In the genomic region with DNA sequence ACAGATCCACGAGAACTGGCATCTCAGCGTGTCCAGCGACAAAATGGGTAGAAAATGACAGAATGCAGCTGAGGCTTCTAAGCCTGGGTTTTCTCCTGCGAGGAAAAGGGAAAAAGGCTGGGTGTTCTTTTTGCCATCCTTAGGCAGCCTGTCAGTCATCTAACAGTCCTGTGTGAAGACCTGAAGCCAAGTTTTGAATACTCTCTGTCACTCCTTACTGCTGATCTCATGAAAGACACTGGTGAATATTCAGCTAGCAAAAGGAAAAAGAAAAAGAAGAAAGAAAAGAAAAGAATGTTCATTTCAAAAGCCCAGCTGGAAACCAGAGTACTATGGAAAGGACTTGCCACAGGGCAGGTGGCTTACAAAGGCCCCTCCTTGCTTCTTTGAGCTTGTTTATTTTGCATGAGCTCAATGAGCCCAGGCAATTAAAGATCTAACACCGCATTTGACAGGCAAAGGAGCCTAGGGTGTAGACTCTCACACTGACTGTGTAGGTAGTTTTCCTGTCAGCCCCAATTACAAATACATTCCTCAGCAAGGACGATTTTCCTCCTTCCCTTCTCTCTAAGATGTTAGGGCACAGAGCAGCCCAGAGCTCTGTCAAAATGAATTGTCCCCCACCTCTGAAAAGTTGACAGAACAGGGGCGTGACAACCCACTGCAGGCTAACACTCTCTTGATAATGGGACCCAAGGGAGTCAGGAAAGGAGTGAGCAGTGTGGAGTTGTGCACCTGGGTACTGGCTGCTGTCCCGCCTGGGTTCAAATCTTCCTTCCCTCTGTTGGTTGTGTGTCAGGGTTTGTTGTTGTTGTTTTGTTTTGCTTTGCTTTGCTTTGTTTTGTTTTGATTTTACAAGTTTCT, we compare ENCODE assay signal across 21 mouse cellular contexts.
A peak's percentile ranks its signal among the peaks of the same experiment; 100 is the strongest.
DNase-seq lines count a peak whose midpoint lies in the region; ATAC-seq and TF ChIP-seq lines count a peak whose summit lies in the region.
"Had no signal": no experiment of that assay in that cellular context is flagged by ENCODE, and none has a peak within 500 bp of the region (broad histone marks: within the 10 kb centered on the region; RNA-seq: fewer than 3 reads in every experiment).

No protein-coding gene starts in this region.

- ATAC-seq in forebrain, postnatal 0 days = no peak
- ATAC-seq in midbrain, embryonic 11.5 days (ENCODE audit: low FRiP score) = peak; percentile 75
- ATAC-seq in intestine, embryonic 15.5 days = no peak
- ATAC-seq: lung, postnatal 0 days had no signal

- H3K9me3 ChIP-seq in forebrain, embryonic 10.5 days = no peaks in the 10 kb centered on the region
- no peaks in the 10 kb centered on the region for H3K9me3 ChIP-seq in forebrain, postnatal 0 days (ENCODE audit: low read length)
- H3K9me3 ChIP-seq in embryonic facial prominence, embryonic 10.5 days = no peaks in the 10 kb centered on the region
- no peaks in the 10 kb centered on the region for H3K9me3 ChIP-seq in midbrain, embryonic 11.5 days (ENCODE audit: control insufficient read depth, low read length)
- H3K9me3 ChIP-seq in intestine, embryonic 15.5 days = no peaks in the 10 kb centered on the region
- H3K9me3 ChIP-seq: embryonic facial prominence, embryonic 13.5 days; heart, embryonic 13.5 days; limb, embryonic 13.5 days; liver, embryonic 15.5 days; neural tube, embryonic 15.5 days had no signal

- peak; percentile 39 for DNase-seq in forebrain, embryonic 10.5 days (ENCODE audit: extremely low spot score, low spot score)
- DNase-seq in forebrain, postnatal 0 days = no peak
- peak; percentile 85 for DNase-seq in R1 (ENCODE audit: low read depth, low spot score)
- DNase-seq in embryonic facial prominence, embryonic 10.5 days (ENCODE audit: low spot score) = peak; percentile 9
- DNase-seq in midbrain, embryonic 11.5 days (ENCODE audit: low spot score, missing footprints) = no peak
- no peak for DNase-seq in spleen, postnatal 14 days (ENCODE audit: low spot score in 2 of 2)
- DNase-seq in layer of hippocampus, adult 9-11 months = no peak
- DNase-seq: cerebellum, postnatal 10 days; heart, postnatal 36 days; kidney, adult 2 months; kidney, postnatal 4 days; thymus, adult 2 months had no signal

- 5% methylated on average over 8 of the region's 8 CpGs for WGBS in forebrain, embryonic 10.5 days
- WGBS in forebrain, postnatal 0 days = 5% methylated on average over 8 of the region's 8 CpGs
- WGBS in embryonic facial prominence, embryonic 10.5 days = 7% methylated on average over 8 of the region's 8 CpGs
- 6% methylated on average over 8 of the region's 8 CpGs for WGBS in midbrain, embryonic 11.5 days
- WGBS in intestine, embryonic 15.5 days = 12% methylated on average over 8 of the region's 8 CpGs

- no peak overlapping the region for H3K9ac ChIP-seq in forebrain, postnatal 0 days
- H3K9ac ChIP-seq in midbrain, embryonic 11.5 days (ENCODE audit: low read length) = no peak overlapping the region
- H3K9ac ChIP-seq in intestine, embryonic 15.5 days = no peak overlapping the region
- H3K9ac ChIP-seq: embryonic facial prominence, embryonic 13.5 days; heart, embryonic 13.5 days; limb, embryonic 13.5 days; liver, embryonic 15.5 days; neural tube, embryonic 15.5 days had no signal

- no peak overlapping the region for H3K4me2 ChIP-seq in forebrain, postnatal 0 days (ENCODE audit: low read depth)
- no peak overlapping the region for H3K4me2 ChIP-seq in midbrain, embryonic 11.5 days
- H3K4me2 ChIP-seq in intestine, embryonic 15.5 days (replicated peaks) = no peak overlapping the region
- H3K4me2 ChIP-seq: embryonic facial prominence, embryonic 13.5 days; heart, embryonic 13.5 days; limb, embryonic 13.5 days; liver, embryonic 15.5 days; neural tube, embryonic 15.5 days had no signal

- H3K36me3 ChIP-seq in forebrain, embryonic 10.5 days (replicated peaks) = no peaks in the 10 kb centered on the region
- no peaks in the 10 kb centered on the region for H3K36me3 ChIP-seq in forebrain, postnatal 0 days (ENCODE audit: insufficient read depth)
- no peaks in the 10 kb centered on the region for H3K36me3 ChIP-seq in embryonic facial prominence, embryonic 10.5 days (replicated peaks)
- no peaks in the 10 kb centered on the region for H3K36me3 ChIP-seq in midbrain, embryonic 11.5 days (ENCODE audit: control insufficient read depth, insufficient read depth, low read length)
- no peaks in the 10 kb centered on the region for H3K36me3 ChIP-seq in intestine, embryonic 15.5 days
- H3K36me3 ChIP-seq: embryonic facial prominence, embryonic 13.5 days; heart, embryonic 13.5 days; limb, embryonic 13.5 days; liver, embryonic 15.5 days; neural tube, embryonic 15.5 days had no signal

- peaks cover 94% of the 10 kb centered on the region for H3K27me3 ChIP-seq in forebrain, embryonic 10.5 days (ENCODE audit: poor library complexity, severe bottlenecking)
- peaks cover under 1% of the 10 kb centered on the region; the same call in 1 of the 2 replicates for H3K27me3 ChIP-seq in forebrain, postnatal 0 days (ENCODE audit: insufficient read depth, low read length)
- peaks cover 46% of the 10 kb centered on the region for H3K27me3 ChIP-seq in embryonic facial prominence, embryonic 10.5 days (replicated peaks; ENCODE audit: low read depth, poor library complexity, severe bottlenecking)
- H3K27me3 ChIP-seq in midbrain, embryonic 11.5 days (ENCODE audit: control insufficient read depth, insufficient read depth, low read length) = no peaks in the 10 kb centered on the region
- H3K27me3 ChIP-seq in intestine, embryonic 15.5 days (replicated peaks) = no peaks in the 10 kb centered on the region
- H3K27me3 ChIP-seq: CH12.LX; embryonic facial prominence, embryonic 13.5 days; limb, embryonic 13.5 days; liver, embryonic 15.5 days; neural tube, embryonic 15.5 days had no signal

- no peak overlapping the region for H3K27ac ChIP-seq in forebrain, embryonic 10.5 days
- H3K27ac ChIP-seq in forebrain, postnatal 0 days (ENCODE audit: low read depth, low read length) = no peak overlapping the region
- H3K27ac ChIP-seq in embryonic facial prominence, embryonic 10.5 days (replicated peaks) = no peak overlapping the region
- H3K27ac ChIP-seq in midbrain, embryonic 11.5 days (ENCODE audit: low read depth, low read length) = no peak overlapping the region
- H3K27ac ChIP-seq in intestine, embryonic 15.5 days = no peak overlapping the region
- H3K27ac ChIP-seq: embryonic facial prominence, embryonic 13.5 days; heart, embryonic 13.5 days; limb, embryonic 13.5 days; liver, embryonic 15.5 days; neural tube, embryonic 15.5 days had no signal

- H3K4me3 ChIP-seq in forebrain, embryonic 10.5 days = no peak overlapping the region
- no peak overlapping the region for H3K4me3 ChIP-seq in forebrain, postnatal 0 days (ENCODE audit: low read depth, low read length)
- no peak overlapping the region for H3K4me3 ChIP-seq in embryonic facial prominence, embryonic 10.5 days
- no peak overlapping the region for H3K4me3 ChIP-seq in midbrain, embryonic 11.5 days (ENCODE audit: low read depth, low read length)
- no peak overlapping the region for H3K4me3 ChIP-seq in intestine, embryonic 15.5 days (replicated peaks)
- H3K4me3 ChIP-seq: embryonic facial prominence, embryonic 13.5 days; heart, embryonic 13.5 days; limb, embryonic 13.5 days; liver, embryonic 15.5 days; myocyte; neural tube, embryonic 15.5 days had no signal

- TF ChIP-seq CTCF in forebrain, postnatal 0 days (IDR thresholded peaks at IDR 0.05; ENCODE audit: low read depth) = no peak

- peaks cover 48% of the 10 kb centered on the region for H3K4me1 ChIP-seq in forebrain, embryonic 10.5 days
- peaks cover 15% of the 10 kb centered on the region for H3K4me1 ChIP-seq in forebrain, postnatal 0 days (ENCODE audit: insufficient read depth)
- H3K4me1 ChIP-seq in embryonic facial prominence, embryonic 10.5 days = peaks cover 15% of the 10 kb centered on the region
- H3K4me1 ChIP-seq in midbrain, embryonic 11.5 days (ENCODE audit: control insufficient read depth, insufficient read depth, low read length) = peaks cover 13% of the 10 kb centered on the region
- no peaks in the 10 kb centered on the region for H3K4me1 ChIP-seq in intestine, embryonic 15.5 days (replicated peaks)
- H3K4me1 ChIP-seq: embryonic facial prominence, embryonic 13.5 days; liver, embryonic 15.5 days had no signal

Comparison
In these comparisons a context has a peak if more than half of its experiments do, and no peak if none do; other contexts are left out.
1. DNase-seq: peak in forebrain, embryonic 10.5 days (single experiment), R1 (single experiment) and embryonic facial prominence, embryonic 10.5 days (single experiment); none in forebrain, postnatal 0 days (single experiment), midbrain, embryonic 11.5 days (single experiment), spleen, postnatal 14 days (0 of 2) and layer of hippocampus, adult 9-11 months (single experiment).